Comparison of ENCODE assay signal across 18 mouse cellular contexts in the genomic region with DNA sequence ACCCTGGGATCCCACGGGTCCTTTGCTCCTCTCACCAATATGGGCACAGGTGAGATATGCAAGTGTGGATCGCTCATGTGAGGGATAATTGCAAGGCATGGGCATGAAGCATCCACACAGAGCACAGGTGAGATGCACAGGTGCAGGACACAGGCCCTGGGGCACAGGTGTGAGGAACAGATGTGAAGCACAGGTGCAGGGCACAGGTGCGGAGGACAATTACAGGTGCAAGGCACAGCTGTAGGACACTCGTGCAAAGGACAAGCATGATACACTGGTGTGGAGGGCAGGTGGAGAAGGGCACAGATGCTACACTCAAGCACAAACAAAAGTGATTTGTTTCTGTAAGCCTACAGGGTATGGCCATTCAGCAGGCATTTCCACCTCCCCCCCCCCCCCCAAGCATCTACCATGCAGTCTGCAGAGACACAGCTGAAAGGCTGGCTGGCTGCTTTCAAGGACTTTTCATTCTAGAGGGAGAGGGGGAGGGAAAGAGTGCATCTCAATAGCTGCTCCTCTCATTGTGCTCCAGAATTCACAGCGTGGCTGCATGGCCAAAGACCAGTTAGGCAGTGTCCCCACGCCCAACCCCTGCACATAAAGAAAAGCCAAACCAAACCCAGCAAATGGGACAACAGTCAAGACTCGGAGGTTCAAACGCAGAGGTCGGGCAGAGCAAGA. TPM values are rescaled to one million over a fixed set of nuclear protein-coding genes. Genes with fewer than 3 reads are reported as not detected.
DNase-seq lines count a peak whose midpoint lies in the region; ATAC-seq and TF ChIP-seq lines count a peak whose summit lies in the region.
"Had no signal": no experiment of that assay in that cellular context is flagged by ENCODE, and none has a peak within 500 bp of the region (broad histone marks: within the 10 kb centered on the region; RNA-seq: fewer than 3 reads in every experiment).

No protein-coding gene starts in this region.

- no peak overlapping the region for H3K4me3 ChIP-seq in forebrain, embryonic 12.5 days (replicated peaks)
- no peak overlapping the region for H3K4me3 ChIP-seq in forebrain, embryonic 16.5 days (replicated peaks; ENCODE audit: low read length)
- no peak overlapping the region for H3K4me3 ChIP-seq in midbrain, embryonic 11.5 days (ENCODE audit: low read depth, low read length)
- H3K4me3 ChIP-seq in midbrain, embryonic 15.5 days: no peak overlapping the region
- no peak overlapping the region for H3K4me3 ChIP-seq in embryonic facial prominence, embryonic 10.5 days
- no peak overlapping the region for H3K4me3 ChIP-seq in midbrain, postnatal 0 days (ENCODE audit: low read depth, low read length)
- H3K4me3 ChIP-seq in liver, embryonic 11.5 days (ENCODE audit: low read depth, low read length): no peak overlapping the region
- H3K4me3 ChIP-seq: embryonic facial prominence, embryonic 15.5 days; forebrain, embryonic 13.5 days; limb, embryonic 13.5 days; liver, embryonic 15.5 days had no signal

- peaks cover 20% of the 10 kb centered on the region for H3K27me3 ChIP-seq in forebrain, embryonic 12.5 days
- no peaks in the 10 kb centered on the region for H3K27me3 ChIP-seq in forebrain, embryonic 16.5 days (replicated peaks; ENCODE audit: control insufficient read depth, insufficient read depth, low read length)
- no peaks in the 10 kb centered on the region for H3K27me3 ChIP-seq in midbrain, embryonic 11.5 days (ENCODE audit: control insufficient read depth, insufficient read depth, low read length)
- no peaks in the 10 kb centered on the region for H3K27me3 ChIP-seq in midbrain, embryonic 15.5 days (replicated peaks)
- peaks cover 21% of the 10 kb centered on the region for H3K27me3 ChIP-seq in embryonic facial prominence, embryonic 10.5 days (replicated peaks; ENCODE audit: low read depth, poor library complexity, severe bottlenecking)
- peaks cover 3% of the 10 kb centered on the region; the same call in 1 of the 2 replicates for H3K27me3 ChIP-seq in midbrain, postnatal 0 days (ENCODE audit: insufficient read depth, low read length)
- no peaks in the 10 kb centered on the region for H3K27me3 ChIP-seq in liver, embryonic 11.5 days (replicated peaks; ENCODE audit: control insufficient read depth, insufficient read depth, low read length)
- H3K27me3 ChIP-seq: embryonic facial prominence, embryonic 15.5 days; limb, embryonic 13.5 days had no signal

- no peaks in the 10 kb centered on the region for H3K36me3 ChIP-seq in forebrain, embryonic 12.5 days (replicated peaks)
- no peaks in the 10 kb centered on the region for H3K36me3 ChIP-seq in forebrain, embryonic 16.5 days (ENCODE audit: control insufficient read depth, insufficient read depth)
- no peaks in the 10 kb centered on the region for H3K36me3 ChIP-seq in midbrain, embryonic 11.5 days (ENCODE audit: control insufficient read depth, insufficient read depth, low read length)
- H3K36me3 ChIP-seq in midbrain, embryonic 15.5 days (replicated peaks): no peaks in the 10 kb centered on the region
- no peaks in the 10 kb centered on the region for H3K36me3 ChIP-seq in embryonic facial prominence, embryonic 10.5 days (replicated peaks)
- peaks cover 9% of the 10 kb centered on the region; the same call in 1 of the 2 replicates for H3K36me3 ChIP-seq in midbrain, postnatal 0 days (ENCODE audit: insufficient read depth, low read length)
- H3K36me3 ChIP-seq in liver, embryonic 11.5 days (ENCODE audit: control insufficient read depth, insufficient read depth, low read length): no peaks in the 10 kb centered on the region
- H3K36me3 ChIP-seq: embryonic facial prominence, embryonic 15.5 days; limb, embryonic 13.5 days; liver, embryonic 15.5 days had no signal

- H3K4me1 ChIP-seq in forebrain, embryonic 12.5 days: peaks cover 33% of the 10 kb centered on the region
- H3K4me1 ChIP-seq in forebrain, embryonic 16.5 days (replicated peaks; ENCODE audit: control insufficient read depth, insufficient read depth, low read length): peaks cover 12% of the 10 kb centered on the region
- peaks cover 17% of the 10 kb centered on the region for H3K4me1 ChIP-seq in midbrain, embryonic 11.5 days (ENCODE audit: control insufficient read depth, insufficient read depth, low read length)
- H3K4me1 ChIP-seq in midbrain, embryonic 15.5 days: peaks cover 23% of the 10 kb centered on the region
- peaks cover 47% of the 10 kb centered on the region for H3K4me1 ChIP-seq in embryonic facial prominence, embryonic 10.5 days
- H3K4me1 ChIP-seq in midbrain, postnatal 0 days (ENCODE audit: insufficient read depth, low read length): peaks cover 9% of the 10 kb centered on the region
- peaks cover 3% of the 10 kb centered on the region; the same call in 1 of the 2 replicates for H3K4me1 ChIP-seq in liver, embryonic 11.5 days (replicated peaks; ENCODE audit: control insufficient read depth, insufficient read depth, low read length)
- H3K4me1 ChIP-seq: liver, embryonic 15.5 days had no signal

- 0 out of 2 replicates have a peak overlapping the region, but pooled peaks have one; percentile 42 for H3K27ac ChIP-seq in forebrain, embryonic 12.5 days
- no peak overlapping the region for H3K27ac ChIP-seq in forebrain, embryonic 16.5 days (ENCODE audit: low read length)
- no peak overlapping the region; the same call in 1 of the 2 replicates for H3K27ac ChIP-seq in midbrain, embryonic 11.5 days (ENCODE audit: low read depth, low read length)
- no peak overlapping the region for H3K27ac ChIP-seq in midbrain, embryonic 15.5 days
- H3K27ac ChIP-seq in embryonic facial prominence, embryonic 10.5 days (replicated peaks): peak overlapping the region; percentile 55
- no peak overlapping the region for H3K27ac ChIP-seq in midbrain, postnatal 0 days (ENCODE audit: low read depth, low read length)
- H3K27ac ChIP-seq in liver, embryonic 11.5 days (ENCODE audit: low read depth, low read length): no peak overlapping the region
- H3K27ac ChIP-seq: embryonic facial prominence, embryonic 15.5 days; forebrain, embryonic 13.5 days; limb, embryonic 13.5 days; liver, embryonic 15.5 days had no signal

- 47% methylated on average over 9 of the region's 9 CpGs for WGBS in forebrain, embryonic 12.5 days
- 41% methylated on average over 9 of the region's 9 CpGs for WGBS in forebrain, embryonic 16.5 days
- WGBS in midbrain, embryonic 11.5 days: 57% methylated on average over 9 of the region's 9 CpGs
- WGBS in midbrain, embryonic 15.5 days: 44% methylated on average over 9 of the region's 9 CpGs
- 61% methylated on average over 9 of the region's 9 CpGs for WGBS in embryonic facial prominence, embryonic 10.5 days
- WGBS in midbrain, postnatal 0 days: 39% methylated on average over 9 of the region's 9 CpGs
- WGBS in liver, embryonic 11.5 days: 65% methylated on average over 9 of the region's 9 CpGs

- TF ChIP-seq CTCF in midbrain, postnatal 0 days (IDR thresholded peaks at IDR 0.05): no peak

- ATAC-seq in forebrain, embryonic 12.5 days (ENCODE audit: low FRiP score): no peak
- ATAC-seq in forebrain, embryonic 16.5 days: no peak
- 0 out of 2 replicates have a peak, but pooled peaks have one; percentile 8 for ATAC-seq in midbrain, embryonic 11.5 days (ENCODE audit: low FRiP score)
- no peak for ATAC-seq in midbrain, embryonic 15.5 days (replicated peaks)
- no peak for ATAC-seq in midbrain, postnatal 0 days (ENCODE audit: low FRiP score)
- ATAC-seq in liver, embryonic 11.5 days (replicated peaks; ENCODE audit: low FRiP score): no peak
- ATAC-seq: forebrain, embryonic 13.5 days; intestine, postnatal 0 days; lung, postnatal 0 days had no signal

- no peak overlapping the region for H3K9ac ChIP-seq in forebrain, embryonic 12.5 days
- H3K9ac ChIP-seq in forebrain, embryonic 16.5 days (replicated peaks; ENCODE audit: low read depth, low read length): no peak overlapping the region
- H3K9ac ChIP-seq in midbrain, embryonic 11.5 days (ENCODE audit: low read length): no peak overlapping the region
- H3K9ac ChIP-seq in midbrain, embryonic 15.5 days: no peak overlapping the region
- H3K9ac ChIP-seq in midbrain, postnatal 0 days (replicated peaks; ENCODE audit: low read length, poor library complexity, severe bottlenecking): no peak overlapping the region
- no peak overlapping the region for H3K9ac ChIP-seq in liver, embryonic 11.5 days (ENCODE audit: low read depth, low read length)
- H3K9ac ChIP-seq: embryonic facial prominence, embryonic 15.5 days; forebrain, embryonic 13.5 days; limb, embryonic 13.5 days; liver, embryonic 15.5 days had no signal

- H3K4me2 ChIP-seq in forebrain, embryonic 12.5 days: no peak overlapping the region
- H3K4me2 ChIP-seq in forebrain, embryonic 16.5 days (ENCODE audit: low read length): no peak overlapping the region
- no peak overlapping the region for H3K4me2 ChIP-seq in midbrain, embryonic 11.5 days
- no peak overlapping the region for H3K4me2 ChIP-seq in midbrain, embryonic 15.5 days
- H3K4me2 ChIP-seq in midbrain, postnatal 0 days (ENCODE audit: low read depth, low read length, poor library complexity, severe bottlenecking): no peak overlapping the region
- no peak overlapping the region for H3K4me2 ChIP-seq in liver, embryonic 11.5 days
- H3K4me2 ChIP-seq: embryonic facial prominence, embryonic 15.5 days; forebrain, embryonic 13.5 days; limb, embryonic 13.5 days; liver, embryonic 15.5 days had no signal

- H3K9me3 ChIP-seq in forebrain, embryonic 12.5 days: no peaks in the 10 kb centered on the region
- no peaks in the 10 kb centered on the region for H3K9me3 ChIP-seq in forebrain, embryonic 16.5 days (ENCODE audit: control insufficient read depth, low read length)
- H3K9me3 ChIP-seq in midbrain, embryonic 11.5 days (ENCODE audit: control insufficient read depth, low read length): no peaks in the 10 kb centered on the region
- no peaks in the 10 kb centered on the region for H3K9me3 ChIP-seq in midbrain, embryonic 15.5 days
- no peaks in the 10 kb centered on the region for H3K9me3 ChIP-seq in embryonic facial prominence, embryonic 10.5 days
- H3K9me3 ChIP-seq in midbrain, postnatal 0 days (ENCODE audit: low read length): no peaks in the 10 kb centered on the region
- H3K9me3 ChIP-seq in liver, embryonic 11.5 days (ENCODE audit: control insufficient read depth, low read length): no peaks in the 10 kb centered on the region
- H3K9me3 ChIP-seq: embryonic facial prominence, embryonic 15.5 days; forebrain, embryonic 13.5 days; limb, embryonic 13.5 days; liver, embryonic 15.5 days had no signal

- peak; percentile 14 for DNase-seq in midbrain, embryonic 11.5 days (ENCODE audit: low spot score, missing footprints)
- DNase-seq in embryonic facial prominence, embryonic 10.5 days (ENCODE audit: low spot score): no peak
- DNase-seq in midbrain, postnatal 0 days (ENCODE audit: low spot score): peak; percentile 57
- no peak for DNase-seq in liver, embryonic 11.5 days (ENCODE audit: low spot score)
- no peak for DNase-seq in thymus, adult 18-20 months
- DNase-seq: adrenal gland, adult 8-10 months; embryo, embryonic 11 days; gastrocnemius, postnatal 36 days; spleen, adult 18-20 months had no signal

RNA-seq across cellular contexts. Expression of a gene that starts 11.9 kb away (rescaled TPM):
- 7.6 and 10.1 TPM in 2 replicates for polyA plus RNA-seq in forebrain, embryonic 12.5 days (2016; fragmentation: Nextera tagmentation; extraction: Ambion mirVana)
- polyA plus RNA-seq in forebrain, embryonic 16.5 days (2015; fragmentation: Nextera tagmentation; extraction: Ambion mirVana): 11.1 and 16.4 TPM in 2 replicates
- polyA plus RNA-seq in midbrain, embryonic 11.5 days (2014; fragmentation: Nextera tagmentation; extraction: Ambion mirVana): 7.3 and 10.9 TPM in 2 replicates
- polyA plus RNA-seq in midbrain, embryonic 15.5 days (2015; fragmentation: Nextera tagmentation; extraction: Ambion mirVana): 27.5 and 27.7 TPM in 2 replicates
- polyA plus RNA-seq in embryonic facial prominence, embryonic 10.5 days (2016; fragmentation: Nextera tagmentation; extraction: Ambion mirVana): 16.2 and 17.7 TPM in 2 replicates
- 25.8 and 33.4 TPM in 2 replicates for total RNA-seq in midbrain, postnatal 0 days (2014; rRNA removed)
- 37.8 and 40.7 TPM in 2 replicates for polyA plus RNA-seq in midbrain, postnatal 0 days (2015; fragmentation: Nextera tagmentation; extraction: Ambion mirVana)
- 17.7 and 20.4 TPM in 2 replicates for polyA plus RNA-seq in liver, embryonic 11.5 days (2014; fragmentation: Nextera tagmentation; extraction: Ambion mirVana)

Comparison
In these comparisons a context has a peak if more than half of its experiments do, and no peak if none do; other contexts are left out.
1. H3K27ac ChIP-seq: peak in forebrain, embryonic 12.5 days (single experiment) and embryonic facial prominence, embryonic 10.5 days (single experiment); none in forebrain, embryonic 16.5 days (single experiment), midbrain, embryonic 11.5 days (single experiment), midbrain, embryonic 15.5 days (single experiment), midbrain, postnatal 0 days (single experiment) and liver, embryonic 11.5 days (single experiment).
2. DNase-seq: peak in midbrain, embryonic 11.5 days (single experiment) and midbrain, postnatal 0 days (single experiment); none in embryonic facial prominence, embryonic 10.5 days (single experiment), liver, embryonic 11.5 days (single experiment) and thymus, adult 18-20 months (0 of 2).